Mouse (Mus musculus) ES-E14 (cell line): ENCODE results near the gene Slc7a1.

Experiments
- CHD2 ChIP-seq: IDR thresholded peaks from 2 replicates; pipeline ENCODE4 v1.6.1; 2014; ENCODE audit warnings: mild to moderate bottlenecking, low read depth, low read length, inconsistent platforms
- HCFC1 ChIP-seq: IDR thresholded peaks from 2 replicates; pipeline ENCODE4 v1.6.1; 2012; ENCODE audit warnings: low read length, inconsistent platforms, borderline replicate concordance; ENCODE audit not compliant: insufficient read depth
- MAFK ChIP-seq: IDR thresholded peaks from 2 replicates; pipeline ENCODE4 v1.6.1; 2014; ENCODE audit warnings: mild to moderate bottlenecking, low read depth, low read length, inconsistent platforms; ENCODE audit not compliant: insufficient read depth
- ZC3H11A ChIP-seq: IDR thresholded peaks from 2 replicates; pipeline ENCODE4 v1.6.1; 2012; ENCODE audit warnings: low read depth, mild to moderate bottlenecking, inconsistent platforms, low read length, borderline replicate concordance
- ZNF384 ChIP-seq: IDR thresholded peaks from 2 replicates; pipeline ENCODE4 v1.6.1; 2012; ENCODE audit warnings: low read depth, low read length, inconsistent platforms

GRCm38 (mm10) chr5:148331229-148331776 is 68.4 kb downstream of the Slc7a1 start:
- TF ChIP-seq ZC3H11A (no peak), HCFC1 (no peak), MAFK (no peak), ZNF384 (no peak), CHD2 (no peak)
